In the genomic region with DNA sequence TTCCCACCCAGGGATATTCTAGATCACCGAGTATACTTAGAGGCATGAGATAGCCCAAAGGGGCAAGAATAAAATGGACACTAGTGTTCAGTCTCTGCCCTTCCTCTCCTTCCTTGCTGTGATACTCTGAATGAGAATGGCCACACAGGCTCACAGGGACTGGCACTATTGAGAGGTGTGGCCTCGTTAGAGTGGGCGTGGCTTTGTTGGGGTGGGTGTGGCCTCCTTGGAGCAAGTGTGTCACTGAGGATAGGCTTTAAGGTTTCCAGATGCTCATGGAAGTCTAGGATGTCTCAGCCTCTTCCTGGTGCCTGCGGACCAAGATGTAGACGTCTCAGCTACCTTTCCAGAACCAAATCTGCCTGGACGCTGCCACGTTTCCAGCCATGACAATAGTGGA, we compare ENCODE assay signal across 18 mouse cellular contexts. TPM values are rescaled to one million over a fixed set of nuclear protein-coding genes. Genes with fewer than 3 reads are reported as not detected.
DNase-seq lines count a peak whose midpoint lies in the region; ATAC-seq and TF ChIP-seq lines count a peak whose summit lies in the region.
"Had no signal": no experiment of that assay in that cellular context is flagged by ENCODE, and none has a peak within 500 bp of the region (broad histone marks: within the 10 kb centered on the region; RNA-seq: fewer than 3 reads in every experiment).

No protein-coding gene starts in this region.

- no peak overlapping the region for H3K9ac ChIP-seq in ES-E14 (ENCODE audit: insufficient read depth, low read depth, low read length, poor library complexity, severe bottlenecking)
- no peak overlapping the region for H3K9ac ChIP-seq in heart, adult 2 months (ENCODE audit: low read depth, low read length)
- H3K9ac ChIP-seq: forebrain, postnatal 0 days; kidney, embryonic 15.5 days; limb, embryonic 15.5 days had no signal

- peak; percentile 34 for DNase-seq in retina, postnatal 1 day
- no peak for DNase-seq in retina, embryonic 14.5 days (ENCODE audit: low spot score)
- peak; percentile 28 for DNase-seq in ES-E14 (ENCODE audit: low read depth, low spot score)
- no peak for DNase-seq in left cerebral cortex, postnatal 25 days (ENCODE audit: low spot score in 2 of 2)
- DNase-seq in heart, adult 2 months: no peak
- DNase-seq: adrenal gland, postnatal 10 days; cerebellum, postnatal 14 days; forebrain, postnatal 0 days; gastrocnemius, postnatal 10 days; heart, postnatal 36 days; spleen, adult 18-20 months had no signal

- H3K4me3 ChIP-seq in ES-E14 (ENCODE audit: insufficient read depth in 1 of 2, low read depth in 1 of 2, low read length in 2 of 2, poor library complexity in 1 of 2, severe bottlenecking in 1 of 2): no peak overlapping the region
- H3K4me3 ChIP-seq in heart, adult 2 months: no peak overlapping the region
- H3K4me3 ChIP-seq: kidney, embryonic 15.5 days; layer of hippocampus, adult 2 months; limb, embryonic 15.5 days had no signal

- in situ Hi-C loops in ES-E14 (cut with MboI; ENCODE audit: low sequenced_read_pairs in 2 of 2, unreplicated experiment in 2 of 2): no loop called here

- H3K27me3 ChIP-seq in heart, adult 2 months (ENCODE audit: control insufficient read depth, insufficient read depth, low read length): no peaks in the 10 kb centered on the region
- H3K27me3 ChIP-seq: kidney, embryonic 15.5 days; limb, embryonic 15.5 days had no signal

- no peak for TF ChIP-seq CTCF in heart, adult 2 months (IDR thresholded peaks at IDR 0.05)

- TF ChIP-seq EP300 in heart, adult 2 months (IDR thresholded peaks at IDR 0.05; ENCODE audit: insufficient read depth, low read depth, low read length): no peak

- no peaks in the 10 kb centered on the region for H3K36me3 ChIP-seq in ES-E14 (ENCODE audit: control insufficient read depth, insufficient read depth, low read length, poor library complexity, severe bottlenecking)
- H3K36me3 ChIP-seq in heart, adult 2 months (ENCODE audit: control insufficient read depth, insufficient read depth, low read length): no peaks in the 10 kb centered on the region
- H3K36me3 ChIP-seq: kidney, embryonic 15.5 days; limb, embryonic 15.5 days had no signal

- 71% methylated on average over 7 of the region's 7 CpGs for WGBS in heart, adult 2 months

- H3K79me2 ChIP-seq in heart, adult 2 months (replicated peaks; ENCODE audit: control insufficient read depth, insufficient read depth, low read length): no peaks in the 10 kb centered on the region

- no peaks in the 10 kb centered on the region for H3K9me3 ChIP-seq in ES-E14 (ENCODE audit: control insufficient read depth, insufficient read depth, low read depth, low read length)
- H3K9me3 ChIP-seq: kidney, embryonic 15.5 days; limb, embryonic 15.5 days had no signal

- intact Hi-C loops in left cerebral cortex, postnatal 25 days (cut with DNase I): loop anchor here (2.0 to 5.0 kb wide), 2 partner anchors 829 to 885 kb away; no protein-coding TSS in a partner anchor
- intact Hi-C loops in heart, adult 2 months (cut with DNase I): loop anchor here (2.0 kb wide), 1 partner anchor 829 kb away; no protein-coding TSS in a partner anchor

- no peaks in the 10 kb centered on the region for H3K4me1 ChIP-seq in ES-E14 (ENCODE audit: control insufficient read depth in 2 of 2, insufficient read depth in 2 of 2, low read length in 2 of 2, poor library complexity in 1 of 2)
- H3K4me1 ChIP-seq in heart, adult 2 months (ENCODE audit: control insufficient read depth, insufficient read depth, low read length): no peaks in the 10 kb centered on the region

- no peak overlapping the region for H3K27ac ChIP-seq in ES-E14 (ENCODE audit: insufficient read depth, low read depth, low read length, poor library complexity, severe bottlenecking)
- no peak overlapping the region for H3K27ac ChIP-seq in heart, adult 2 months
- H3K27ac ChIP-seq: kidney, embryonic 15.5 days; layer of hippocampus, adult 2 months; limb, embryonic 15.5 days had no signal

- ATAC-seq in erythroblast, adult 5-6 weeks (replicated peaks; ENCODE audit: low FRiP score, poor library complexity, severe bottlenecking): peak; percentile 67; the same call in 1 of the 2 replicates
- peak; percentile 64 for ATAC-seq in megakaryocyte-erythroid progenitor cell, adult 5-6 weeks (replicated peaks; ENCODE audit: low FRiP score, low TSS enrichment, poor library complexity, severe bottlenecking)
- ATAC-seq in monocyte, adult 5-6 weeks (replicated peaks; ENCODE audit: insufficient number of reproducible peaks, low FRiP score, low TSS enrichment, poor library complexity, severe bottlenecking): no peak
- ATAC-seq: forebrain, postnatal 0 days; lung, postnatal 0 days had no signal

- TF ChIP-seq POLR2A in heart, adult 2 months (IDR thresholded peaks at IDR 0.05; ENCODE audit: insufficient read depth, low read depth, low read length): no peak

TF ChIP-seq in ES-E14, 5 proteins besides CTCF, POLR2A, EP300 and RAD21:
- TF ChIP-seq MAFK (IDR thresholded peaks at IDR 0.05; ENCODE audit: insufficient read depth, low read depth, low read length) (no peak), ZC3H11A (IDR thresholded peaks at IDR 0.05; ENCODE audit: borderline replicate concordance, low read depth, low read length) (no peak), ZNF384 (IDR thresholded peaks at IDR 0.05; ENCODE audit: low read depth, low read length) (no peak), CHD2 (IDR thresholded peaks at IDR 0.05; ENCODE audit: low read depth, low read length) (no peak), HCFC1 (IDR thresholded peaks at IDR 0.05; ENCODE audit: borderline replicate concordance, insufficient read depth, low read length) (no peak)

RNA-seq across cellular contexts. Expression of a gene that starts 56.1 kb away (rescaled TPM):
- total RNA-seq in ES-E14 (2012; rRNA removed): 24.0 and 25.5 TPM in 2 replicates
- 10.4 and 12.7 TPM in 2 replicates for total RNA-seq in erythroblast, adult 5-6 weeks (2015; ENCODE audit: low replicate concordance)
- 3.3 and 5.7 TPM in 2 replicates for total RNA-seq in erythroblast, adult 5-6 weeks (2017; ENCODE audit: low replicate concordance)
- total RNA-seq in megakaryocyte-erythroid progenitor cell, adult 5-6 weeks (2014; fragmentation: Nextera tagmentation): 28.5 and 32.7 TPM in 2 replicates
- total RNA-seq in megakaryocyte-erythroid progenitor cell, adult 5-6 weeks (2017): 24.9 and 26.0 TPM in 2 replicates
- 19.2 to 21.2 TPM (median 20.3 TPM) in 3 replicates for total RNA-seq in monocyte, adult 5-6 weeks (2017)
- total RNA-seq in left cerebral cortex, postnatal 25 days (2021): 10 to 100 TPM; 41.1 to 41.9 TPM
- total RNA-seq in heart, adult 2 months (2021): 10 to 100 TPM; 19.9 to 20.7 TPM
- polyA plus RNA-seq in heart, adult 2 months (2012; rRNA removed): 13.0 and 17.3 TPM in 2 replicates

Comparison
In these comparisons a context has a peak if more than half of its experiments do, and no peak if none do; other contexts are left out.
1. DNase-seq: peak in retina, postnatal 1 day (single experiment) and ES-E14 (single experiment); none in retina, embryonic 14.5 days (single experiment), left cerebral cortex, postnatal 25 days (0 of 2) and heart, adult 2 months (0 of 2).